Mouse (Mus musculus) macrophage (primary cell): ENCODE results near the gene Sirt2. TPM values are rescaled to one million over a fixed set of nuclear protein-coding genes. Genes with fewer than 3 reads are reported as not detected.
A peak's percentile ranks its signal among the peaks of the same experiment; 100 is the strongest.

Experiments
- H3K27ac ChIP-seq: fragments of 350-480 bp; formaldehyde crosslinking; 2 replicates; pipeline ENCODE4 v1.9.0; 2021
- H3K36me3 ChIP-seq: fragments of 350-480 bp; formaldehyde crosslinking; 2 replicates; pipeline ENCODE4 v1.9.0; 2021; ENCODE audit errors: inconsistent target
- H3K4me3 ChIP-seq: fragments of 350-480 bp; formaldehyde crosslinking; 2 replicates; pipeline ENCODE4 v1.9.0; 2021; ENCODE audit errors: inconsistent target
- H3K79me2 ChIP-seq: fragments of 350-480 bp; formaldehyde crosslinking; 2 replicates; pipeline ENCODE4 v1.9.0; 2021; ENCODE audit errors: inconsistent target
- WGBS: methylation state at CpG from one replicate; pipeline ENCODE4 v1.1.7; 2026; ENCODE audit warnings: inconsistent platforms; ENCODE audit not compliant: missing documents; 5-methylcytosine and 5-hydroxymethylcytosine counted together
- polyA plus RNA-seq: library from polyadenylated mRNA; stranded (reverse); fragments of 250-400 nt; gene quantifications from 3 replicates; pipeline ENCODE4 v1.2.4, GENCODE M21; 2018; ENCODE audit warnings: inconsistent platforms
- total RNA-seq, 78 experiments: library from RNA; depleted of rRNA; stranded (reverse); fragments of 250-400 nt; gene quantifications; 1 replicate in 9 of 78; 2 replicates in 24 of 78; 3 replicates in 43 of 78; 4 replicates in 2 of 78; pipeline ENCODE4 v1.2.4; 2018; ENCODE audit warnings: inconsistent platforms in 56 of 78

Sirt2 gene
- total RNA-seq (2018; cell fraction: chromatin; rRNA removed): 100 to 1,000 TPM; 134 to 393 (median 201) TPM
- total RNA-seq (2018; cell fraction: cytosol; rRNA removed): 100 to 1,000 TPM; 106 to 194 (median 140) TPM
- 100 to 1,000 TPM in 21 of 26 experiments, 10 to 100 TPM in 5; 66.8 to 249 (median 138) TPM for total RNA-seq (2018; cell fraction: nucleus; rRNA removed)
- polyA plus RNA-seq: 103 to 230 TPM (median 168 TPM) in 3 replicates

- 0% methylated on average over 45 of the region's 45 CpGs for WGBS
- H3K36me3 ChIP-seq: peaks cover 18% of the 10 kb centered on the region
These were observed at the start of gene Sirt2 for GRCm38 (mm10) chr7:28766173-28766879. Gene Sirt2, plus strand, starts transcription at chr7:28766735.

GRCm38 (mm10) chr7:28717726-28718125 lies 48.8 kb upstream of the Sirt2 start:
- Histone ChIP-seq H3K36me3 (no peaks in the 10 kb centered on the region), H3K27ac (no peak overlapping the region), H3K79me2 (no peaks in the 10 kb centered on the region), H3K4me3 (no peak overlapping the region)
- WGBS: 95% methylated on average over 9 of the region's 10 CpGs

More at GRCm38 (mm10) chr7:28766173-28766879, at the start of gene Sirt2:
- Histone ChIP-seq H3K79me2 (peaks cover 81% of the 10 kb centered on the region), H3K4me3 (peak within 1 kb of the TSS; percentile 78), H3K27ac (peak within 1 kb of the TSS; percentile 49)

- Histone ChIP-seq H3K4me3 (no peak overlapping the region), H3K27ac (no peak overlapping the region), H3K36me3 (no peaks in the 10 kb centered on the region), H3K79me2 (no peaks in the 10 kb centered on the region)
- WGBS: 81% methylated on average over 4 of the region's 4 CpGs
These were observed 47.4 kb upstream of the Sirt2 start for GRCm38 (mm10) chr7:28719159-28719558.

GRCm38 (mm10) chr7:28719650-28720049 lies 46.9 kb upstream of the Sirt2 start:
- no peak overlapping the region for H3K27ac ChIP-seq
- WGBS: 94% methylated on average over 2 of the region's 2 CpGs

GRCm38 (mm10) chr7:28720753-28721537 lies 45.6 kb upstream of the Sirt2 start:
- Histone ChIP-seq H3K4me3 (no peak overlapping the region), H3K36me3 (no peaks in the 10 kb centered on the region), H3K79me2 (no peaks in the 10 kb centered on the region), H3K27ac (no peak overlapping the region)
- WGBS: 87% methylated on average over 3 of the region's 3 CpGs

More at GRCm38 (mm10) chr7:28719650-28720049, 46.9 kb upstream of the Sirt2 start:
- H3K36me3 ChIP-seq: no peaks in the 10 kb centered on the region
- no peaks in the 10 kb centered on the region for H3K79me2 ChIP-seq
- no peak overlapping the region for H3K4me3 ChIP-seq

- H3K27ac ChIP-seq: no peak overlapping the region
- 91% methylated on average over 5 of the region's 7 CpGs for WGBS
These were observed 44.5 kb upstream of the Sirt2 start for GRCm38 (mm10) chr7:28722079-28722478.

GRCm38 (mm10) chr7:28724613-28725012 lies 41.9 kb upstream of the Sirt2 start:
- WGBS: 100% methylated on average over 2 of the region's 2 CpGs
- Histone ChIP-seq H3K79me2 (no peaks in the 10 kb centered on the region), H3K27ac (no peak overlapping the region), H3K4me3 (no peak overlapping the region), H3K36me3 (no peaks in the 10 kb centered on the region)

More at GRCm38 (mm10) chr7:28722079-28722478, 44.5 kb upstream of the Sirt2 start:
- Histone ChIP-seq H3K4me3 (no peak overlapping the region), H3K36me3 (no peaks in the 10 kb centered on the region), H3K79me2 (no peaks in the 10 kb centered on the region)

- Histone ChIP-seq H3K4me3 (no peak overlapping the region), H3K79me2 (no peaks in the 10 kb centered on the region), H3K27ac (no peak overlapping the region), H3K36me3 (no peaks in the 10 kb centered on the region)
- WGBS: 15% methylated on average over 14 of the region's 14 CpGs
These were observed 39.9 kb upstream of the Sirt2 start for GRCm38 (mm10) chr7:28726600-28726999.

GRCm38 (mm10) chr7:28727649-28728340 lies 38.7 kb upstream of the Sirt2 start:
- no peaks in the 10 kb centered on the region for H3K79me2 ChIP-seq
- H3K27ac ChIP-seq: no peak overlapping the region
- no peak overlapping the region for H3K4me3 ChIP-seq
- WGBS: 85% methylated on average over 10 of the region's 10 CpGs
- no peaks in the 10 kb centered on the region for H3K36me3 ChIP-seq

GRCm38 (mm10) chr7:28732341-28733142 lies 34.0 kb upstream of the Sirt2 start:
- no peaks in the 10 kb centered on the region for H3K36me3 ChIP-seq
- H3K4me3 ChIP-seq: no peak overlapping the region; the same call in 1 of the 2 replicates
- 30% methylated on average over 57 of the region's 58 CpGs for WGBS
- H3K79me2 ChIP-seq: no peaks in the 10 kb centered on the region
- no peak overlapping the region for H3K27ac ChIP-seq

- no peak overlapping the region for H3K27ac ChIP-seq
- no peak overlapping the region; the same call in 1 of the 2 replicates for H3K4me3 ChIP-seq
- no peaks in the 10 kb centered on the region for H3K36me3 ChIP-seq
- H3K79me2 ChIP-seq: no peaks in the 10 kb centered on the region
- WGBS: 35% methylated on average over 11 of the region's 11 CpGs
These were observed 33.3 kb upstream of the Sirt2 start for GRCm38 (mm10) chr7:28733211-28733610.

GRCm38 (mm10) chr7:28735701-28736100 lies 30.8 kb upstream of the Sirt2 start:
- Histone ChIP-seq H3K4me3 (no peak overlapping the region), H3K27ac (no peak overlapping the region), H3K36me3 (no peaks in the 10 kb centered on the region), H3K79me2 (no peaks in the 10 kb centered on the region)
- WGBS: 88% methylated on average over 6 of the region's 6 CpGs

- no peak overlapping the region for H3K4me3 ChIP-seq
- no peaks in the 10 kb centered on the region for H3K79me2 ChIP-seq
- no peaks in the 10 kb centered on the region for H3K36me3 ChIP-seq
- no peak overlapping the region for H3K27ac ChIP-seq
- 90% methylated on average over 21 of the region's 21 CpGs for WGBS
These were observed 26.7 kb upstream of the Sirt2 start for GRCm38 (mm10) chr7:28739829-28740228.

GRCm38 (mm10) chr7:28740949-28741348 lies 25.6 kb upstream of the Sirt2 start:
- Histone ChIP-seq H3K4me3 (peak overlapping the region; percentile 97), H3K27ac (peak overlapping the region; percentile 83), H3K79me2 (no peaks in the 10 kb centered on the region), H3K36me3 (no peaks in the 10 kb centered on the region)
- 36% methylated on average over 9 of the region's 9 CpGs for WGBS
